Mouse (Mus musculus): Measurements from ENCODE around the gene Tlr8. TPM values are rescaled to one million over a fixed set of nuclear protein-coding genes. Genes with fewer than 3 reads are reported as not detected.

The Tlr8 gene
- total RNA-seq, 2 experiments from 2014 or later: 0.23 to 0.46 TPM

GRCm38 (mm10) chrX:167201365-167201764 is 62.8 kb downstream of the Tlr8 start:
- DNase-seq: no peak

- no peak for DNase-seq
Observed at GRCm38 (mm10) chrX:167195228-167195649, 68.9 kb downstream of the Tlr8 start.

Other genes starting within 250 kb of the Tlr8 start
- 100 to 1,000 TPM; 179 to 280 TPM for gene Tmsb4x, start 55.0 kb downstream of the Tlr8 start, total RNA-seq (2021)
- gene Tlr7, start 66.2 kb upstream of the Tlr8 start, total RNA-seq (2021): under 1 TPM; 0.51 to 0.86 TPM
- gene Prps2, start 118.4 kb upstream of the Tlr8 start, total RNA-seq (2021): 1 to 10 TPM; 1.8 to 2.5 TPM